Mouse (Mus musculus) megakaryocyte, adult 5-6 weeks (primary cell): ENCODE results near the gene Olfr187. TPM values are rescaled to one million over a fixed set of nuclear protein-coding genes. Genes with fewer than 3 reads are reported as not detected.
"Not testable (repeated sequence)": the region's sequence is repeated elsewhere in the genome, so short reads cannot be mapped to it uniquely, and the experiment has no call there.

Source experiments
- ATAC-seq: 2 replicates; pipeline ENCODE4 v1.8.0; 2016; ENCODE audit warnings: mild to moderate bottlenecking, inconsistent platforms; ENCODE audit not compliant: poor library complexity, severe bottlenecking
- total RNA-seq, 2 experiments: library from RNA; stranded (forward) in 1 of 2; stranded (reverse) in 1 of 2; fragments of 153-499, 151-499 nt in 1 of 2; fragments of 221-1000, 200-1000 nt in 1 of 2; gene quantifications; 2 replicates each; pipeline versions ENCODE4 v1.2.3 to v1.2.4; 2015 to 2017

Gene Olfr187
- total RNA-seq (2015) (not detected in 2 replicates), total RNA-seq (2017) (not detected in 2 replicates)

GRCm38 (mm10) chr16:59039710-59040109, at the start of gene Olfr187:
TSS of gene Olfr187 (minus strand) at chr16:59039767.
- no peak for ATAC-seq

GRCm38 (mm10) chr16:59081113-59081512, 41.5 kb upstream of the Olfr187 start:
- ATAC-seq: not testable (repeated sequence)

GRCm38 (mm10) chr16:59077905-59078304, 38.3 kb upstream of the Olfr187 start, which contains the start of gene Olfr190:
TSS of gene Olfr190 (minus strand) at chr16:59078005.
- ATAC-seq: no peak

- no peak for ATAC-seq
Measured at GRCm38 (mm10) chr16:59073520-59073919, 34.0 kb upstream of the Olfr187 start.

GRCm38 (mm10) chr16:59071755-59072154, 32.2 kb upstream of the Olfr187 start:
- ATAC-seq: no peak

- ATAC-seq: not testable (repeated sequence)
Measured at GRCm38 (mm10) chr16:59062411-59062810, 22.8 kb upstream of the Olfr187 start.

GRCm38 (mm10) chr16:59049286-59049685, 9.7 kb upstream of the Olfr187 start:
- ATAC-seq: not testable (repeated sequence)

- no peak for ATAC-seq
Measured at GRCm38 (mm10) chr16:59048860-59049259, 9.3 kb upstream of the Olfr187 start.

GRCm38 (mm10) chr16:59047579-59047978, 8.0 kb upstream of the Olfr187 start:
- no peak for ATAC-seq

- ATAC-seq: no peak
Measured at GRCm38 (mm10) chr16:59045835-59046234, 6.3 kb upstream of the Olfr187 start.

- ATAC-seq: no peak
Measured at GRCm38 (mm10) chr16:59030191-59030590, 9.4 kb downstream of the Olfr187 start, which contains the start of gene Olfr186. TSS of gene Olfr186 (minus strand) at chr16:59030291.

- ATAC-seq: no peak
Measured at GRCm38 (mm10) chr16:59013357-59014018, 26.1 kb downstream of the Olfr187 start.

- ATAC-seq: no peak
Measured at GRCm38 (mm10) chr16:59007146-59007545, 32.4 kb downstream of the Olfr187 start.

GRCm38 (mm10) chr16:58995057-58995456, 44.5 kb downstream of the Olfr187 start, which contains the start of gene Olfr183:
TSS of gene Olfr183 (plus strand) at chr16:58995357.
- ATAC-seq: no peak

Other genes with a start within 250 kb of the Olfr187 start
- gene Olfr173, start 239.5 kb downstream of the Olfr187 start, total RNA-seq (2015): not detected in 2 replicates
- gene Olfr173, start 239.5 kb downstream of the Olfr187 start, total RNA-seq (2017): not detected in 2 replicates
- not detected in 2 replicates for gene Olfr175-ps1, start 213.0 kb downstream of the Olfr187 start, total RNA-seq (2015)
- gene Olfr175-ps1, start 213.0 kb downstream of the Olfr187 start, total RNA-seq (2017): not detected in 2 replicates
- gene Olfr177, start 165.0 kb downstream of the Olfr187 start, total RNA-seq (2015): not detected in 2 replicates
- not detected in 2 replicates for gene Olfr177, start 165.0 kb downstream of the Olfr187 start, total RNA-seq (2017)
- not detected in 2 replicates for gene Olfr178, start 147.7 kb downstream of the Olfr187 start, total RNA-seq (2015)
- not detected in 2 replicates for gene Olfr178, start 147.7 kb downstream of the Olfr187 start, total RNA-seq (2017)
- gene Olfr181, start 111.0 kb downstream of the Olfr187 start, total RNA-seq (2015): not detected in 2 replicates
- not detected in 2 replicates for gene Olfr181, start 111.0 kb downstream of the Olfr187 start, total RNA-seq (2017)
- gene Olfr180, start 110.4 kb downstream of the Olfr187 start, total RNA-seq (2015): not detected in 2 replicates
- not detected in 2 replicates for gene Olfr180, start 110.4 kb downstream of the Olfr187 start, total RNA-seq (2017)
- gene Olfr183, start 44.4 kb downstream of the Olfr187 start, total RNA-seq (2015): not detected in 2 replicates
- not detected in 2 replicates for gene Olfr183, start 44.4 kb downstream of the Olfr187 start, total RNA-seq (2017)
- gene Olfr186, start 9.5 kb downstream of the Olfr187 start, total RNA-seq (2015): not detected in 2 replicates
- gene Olfr186, start 9.5 kb downstream of the Olfr187 start, total RNA-seq (2017): not detected in 2 replicates
- gene Olfr190, start 38.2 kb upstream of the Olfr187 start, total RNA-seq (2015): not detected in 2 replicates
- gene Olfr190, start 38.2 kb upstream of the Olfr187 start, total RNA-seq (2017): not detected in 2 replicates
- gene Olfr191, start 50.1 kb upstream of the Olfr187 start, total RNA-seq (2015): not detected in 2 replicates
- gene Olfr191, start 50.1 kb upstream of the Olfr187 start, total RNA-seq (2017): not detected in 2 replicates
- not detected in 2 replicates for gene Olfr193, start 72.1 kb upstream of the Olfr187 start, total RNA-seq (2015)
- not detected in 2 replicates for gene Olfr193, start 72.1 kb upstream of the Olfr187 start, total RNA-seq (2017)
- gene Olfr194, start 81.3 kb upstream of the Olfr187 start, total RNA-seq (2015): not detected in 2 replicates
- not detected in 2 replicates for gene Olfr194, start 81.3 kb upstream of the Olfr187 start, total RNA-seq (2017)
- not detected in 2 replicates for gene Olfr195, start 107.3 kb upstream of the Olfr187 start, total RNA-seq (2015)
- not detected in 2 replicates for gene Olfr195, start 107.3 kb upstream of the Olfr187 start, total RNA-seq (2017)
- not detected in 2 replicates for gene Olfr196, start 130.7 kb upstream of the Olfr187 start, total RNA-seq (2015)
- not detected in 2 replicates for gene Olfr196, start 130.7 kb upstream of the Olfr187 start, total RNA-seq (2017)
- not detected in 2 replicates for gene Olfr198, start 163.8 kb upstream of the Olfr187 start, total RNA-seq (2015)
- not detected in 2 replicates for gene Olfr198, start 163.8 kb upstream of the Olfr187 start, total RNA-seq (2017)
- not detected in 2 replicates for gene Olfr199, start 180.0 kb upstream of the Olfr187 start, total RNA-seq (2015)
- not detected in 2 replicates for gene Olfr199, start 180.0 kb upstream of the Olfr187 start, total RNA-seq (2017)
- not detected in 2 replicates for gene Olfr201, start 232.9 kb upstream of the Olfr187 start, total RNA-seq (2015)
- gene Olfr201, start 232.9 kb upstream of the Olfr187 start, total RNA-seq (2017): not detected in 2 replicates
- not detected in 2 replicates for gene Olfr202, start 247.0 kb upstream of the Olfr187 start, total RNA-seq (2015)
- gene Olfr202, start 247.0 kb upstream of the Olfr187 start, total RNA-seq (2017): not detected in 2 replicates